Mouse (Mus musculus): ENCODE measurements around the gene Cbx6. TPM values are rescaled to one million over a fixed set of nuclear protein-coding genes. Genes with fewer than 3 reads are reported as not detected.

The Cbx6 gene
- polyA plus RNA-seq, 1 experiment: 26.1 TPM

- Histone ChIP-seq H3K79me2 (ENCODE audit: control insufficient read depth, insufficient read depth) (no peaks in the 10 kb centered on the region), H3K4me2 (ENCODE audit: low read depth) (peak overlapping the region; percentile 66), H3K4me3 (no peak overlapping the region), H3K27me3 (ENCODE audit: control insufficient read depth, insufficient read depth, insufficient read length) (no peaks in the 10 kb centered on the region), H3K36me3 (ENCODE audit: control insufficient read depth, insufficient read depth) (no peaks in the 10 kb centered on the region), H3ac (ENCODE audit: control insufficient read depth, insufficient read length) (no peak overlapping the region)
- TF ChIP-seq USF1 (IDR thresholded peaks at IDR 0.05; ENCODE audit: low read depth) (no peak), MYOG (IDR thresholded peaks at IDR 0.05; ENCODE audit: control insufficient read depth in 1 of 3, insufficient read depth in 1 of 3, insufficient read length in 2 of 3, low read depth in 2 of 3) (no peak), E2F4 (IDR thresholded peaks at IDR 0.05; ENCODE audit: insufficient read depth) (no peak), TCF3 (IDR thresholded peaks at IDR 0.05; ENCODE audit: insufficient read length, low read depth) (no peak), MAX (IDR thresholded peaks at IDR 0.05; ENCODE audit: low read depth) (no peak), CEBPB (IDR thresholded peaks at IDR 0.05; ENCODE audit: insufficient read depth, poor library complexity, severe bottlenecking) (no peak), TCF12 (IDR thresholded peaks at IDR 0.05; ENCODE audit: insufficient read depth, poor library complexity, severe bottlenecking) (no peak), SRF (IDR thresholded peaks at IDR 0.05; ENCODE audit: control insufficient read depth, insufficient read length, low read depth) (peak; percentile 42), REST (IDR thresholded peaks at IDR 0.05; ENCODE audit: insufficient read depth, insufficient read length) (no peak), MYOD1 (IDR thresholded peaks at IDR 0.05; ENCODE audit: control insufficient read depth in 1 of 3, insufficient read length in 2 of 3, low read depth in 2 of 3) (peak in 1 of 3 experiments; percentile 10), POLR2AphosphoS2 (IDR thresholded peaks at IDR 0.05; ENCODE audit: insufficient read length, low read depth) (no peak), POLR2A (IDR thresholded peaks at IDR 0.05; ENCODE audit: insufficient read length, low read depth) (no peak)
These were observed 44.8 kb upstream of the Cbx6 start for GRCm38 (mm10) chr15:79879319-79879718.

- no peaks in the 10 kb centered on the region for H3K36me3 ChIP-seq (ENCODE audit: control insufficient read depth, insufficient read depth)
- no peak overlapping the region for H3K4me3 ChIP-seq
- peak overlapping the region; percentile 66 for H3K4me2 ChIP-seq (ENCODE audit: low read depth)
- no peak overlapping the region for H3ac ChIP-seq (ENCODE audit: control insufficient read depth, insufficient read length)
- TF ChIP-seq E2F4 (IDR thresholded peaks at IDR 0.05; ENCODE audit: insufficient read depth) (no peak), TCF12 (IDR thresholded peaks at IDR 0.05; ENCODE audit: insufficient read depth, poor library complexity, severe bottlenecking) (no peak), MYOD1 (IDR thresholded peaks at IDR 0.05; ENCODE audit: control insufficient read depth in 1 of 3, insufficient read length in 2 of 3, low read depth in 2 of 3) (no peak), CEBPB (IDR thresholded peaks at IDR 0.05; ENCODE audit: insufficient read depth, poor library complexity, severe bottlenecking) (no peak), USF1 (IDR thresholded peaks at IDR 0.05; ENCODE audit: low read depth) (peak; percentile 71), SRF (IDR thresholded peaks at IDR 0.05; ENCODE audit: control insufficient read depth, insufficient read length, low read depth) (no peak), MAX (IDR thresholded peaks at IDR 0.05; ENCODE audit: low read depth) (no peak)
- H3K79me2 ChIP-seq (ENCODE audit: control insufficient read depth, insufficient read depth): no peaks in the 10 kb centered on the region
- no peaks in the 10 kb centered on the region for H3K27me3 ChIP-seq (ENCODE audit: control insufficient read depth, insufficient read depth, insufficient read length)
These were observed 44.2 kb upstream of the Cbx6 start for GRCm38 (mm10) chr15:79878725-79879136.

- Histone ChIP-seq H3K4me2 (ENCODE audit: low read depth) (no peak overlapping the region), H3ac (ENCODE audit: control insufficient read depth, insufficient read length) (no peak overlapping the region), H3K4me3 (no peak overlapping the region), H3K79me2 (ENCODE audit: control insufficient read depth, insufficient read depth) (no peaks in the 10 kb centered on the region), H3K27me3 (ENCODE audit: control insufficient read depth, insufficient read depth, insufficient read length) (no peaks in the 10 kb centered on the region), H3K36me3 (ENCODE audit: control insufficient read depth, insufficient read depth) (no peaks in the 10 kb centered on the region)
- TF ChIP-seq TCF3 (IDR thresholded peaks at IDR 0.05; ENCODE audit: insufficient read length, low read depth) (no peak), POLR2AphosphoS2 (IDR thresholded peaks at IDR 0.05; ENCODE audit: insufficient read length, low read depth) (no peak), POLR2A (IDR thresholded peaks at IDR 0.05; ENCODE audit: insufficient read length, low read depth) (no peak), MYOD1 (IDR thresholded peaks at IDR 0.05; ENCODE audit: control insufficient read depth in 1 of 3, insufficient read length in 2 of 3, low read depth in 2 of 3) (no peak), SRF (IDR thresholded peaks at IDR 0.05; ENCODE audit: control insufficient read depth, insufficient read length, low read depth) (no peak), REST (IDR thresholded peaks at IDR 0.05; ENCODE audit: insufficient read depth, insufficient read length) (no peak), TCF12 (IDR thresholded peaks at IDR 0.05; ENCODE audit: insufficient read depth, poor library complexity, severe bottlenecking) (no peak), USF1 (IDR thresholded peaks at IDR 0.05; ENCODE audit: low read depth) (no peak), MAX (IDR thresholded peaks at IDR 0.05; ENCODE audit: low read depth) (no peak), E2F4 (IDR thresholded peaks at IDR 0.05; ENCODE audit: insufficient read depth) (no peak), MYOG (IDR thresholded peaks at IDR 0.05; ENCODE audit: control insufficient read depth in 1 of 3, insufficient read depth in 1 of 3, insufficient read length in 2 of 3, low read depth in 2 of 3) (no peak), CEBPB (IDR thresholded peaks at IDR 0.05; ENCODE audit: insufficient read depth, poor library complexity, severe bottlenecking) (no peak)
These were observed 40.9 kb upstream of the Cbx6 start for GRCm38 (mm10) chr15:79875261-79875995.

GRCm38 (mm10) chr15:79873995-79874394, 39.5 kb upstream of the Cbx6 start:
- Histone ChIP-seq H3ac (ENCODE audit: control insufficient read depth, insufficient read length) (no peak overlapping the region), H3K4me3 (no peak overlapping the region), H3K27me3 (ENCODE audit: control insufficient read depth, insufficient read depth, insufficient read length) (no peaks in the 10 kb centered on the region), H3K36me3 (ENCODE audit: control insufficient read depth, insufficient read depth) (no peaks in the 10 kb centered on the region), H3K79me2 (ENCODE audit: control insufficient read depth, insufficient read depth) (no peaks in the 10 kb centered on the region), H3K4me2 (ENCODE audit: low read depth) (no peak overlapping the region)
- no peak for TF ChIP-seq E2F4 (IDR thresholded peaks at IDR 0.05; ENCODE audit: insufficient read depth)
- no peak for TF ChIP-seq SRF (IDR thresholded peaks at IDR 0.05; ENCODE audit: control insufficient read depth, insufficient read length, low read depth)
- TF ChIP-seq POLR2A (IDR thresholded peaks at IDR 0.05; ENCODE audit: insufficient read length, low read depth): no peak
- no peak for TF ChIP-seq TCF12 (IDR thresholded peaks at IDR 0.05; ENCODE audit: insufficient read depth, poor library complexity, severe bottlenecking)

GRCm38 (mm10) chr15:79873545-79873944, 39.1 kb upstream of the Cbx6 start:
- Histone ChIP-seq H3K4me2 (ENCODE audit: low read depth) (no peak overlapping the region), H3K36me3 (ENCODE audit: control insufficient read depth, insufficient read depth) (no peaks in the 10 kb centered on the region), H3K79me2 (ENCODE audit: control insufficient read depth, insufficient read depth) (no peaks in the 10 kb centered on the region), H3K27me3 (ENCODE audit: control insufficient read depth, insufficient read depth, insufficient read length) (no peaks in the 10 kb centered on the region), H3K4me3 (no peak overlapping the region), H3ac (ENCODE audit: control insufficient read depth, insufficient read length) (no peak overlapping the region)
- TF ChIP-seq SRF (IDR thresholded peaks at IDR 0.05; ENCODE audit: control insufficient read depth, insufficient read length, low read depth): no peak
- no peak for TF ChIP-seq MAX (IDR thresholded peaks at IDR 0.05; ENCODE audit: low read depth)
- TF ChIP-seq MYOD1 (IDR thresholded peaks at IDR 0.05; ENCODE audit: control insufficient read depth in 1 of 3, insufficient read length in 2 of 3, low read depth in 2 of 3): no peak
- no peak for TF ChIP-seq TCF3 (IDR thresholded peaks at IDR 0.05; ENCODE audit: insufficient read length, low read depth)
- no peak for TF ChIP-seq REST (IDR thresholded peaks at IDR 0.05; ENCODE audit: insufficient read depth, insufficient read length)
- TF ChIP-seq CEBPB (IDR thresholded peaks at IDR 0.05; ENCODE audit: insufficient read depth, poor library complexity, severe bottlenecking): no peak
